Mouse (Mus musculus) embryo, embryonic 10 days (tissue): ENCODE measurements around the gene Rtn4r.
"Not testable (repeated sequence)": the region's sequence is repeated elsewhere in the genome, so short reads cannot be mapped to it uniquely, and the experiment has no call there.

Experiments
- DNase-seq: peaks from one replicate; pipeline ENCODE4 v3.0.0-alpha.2; 2015; ENCODE audit warnings: low spot score

Gene Rtn4r

DNA sequence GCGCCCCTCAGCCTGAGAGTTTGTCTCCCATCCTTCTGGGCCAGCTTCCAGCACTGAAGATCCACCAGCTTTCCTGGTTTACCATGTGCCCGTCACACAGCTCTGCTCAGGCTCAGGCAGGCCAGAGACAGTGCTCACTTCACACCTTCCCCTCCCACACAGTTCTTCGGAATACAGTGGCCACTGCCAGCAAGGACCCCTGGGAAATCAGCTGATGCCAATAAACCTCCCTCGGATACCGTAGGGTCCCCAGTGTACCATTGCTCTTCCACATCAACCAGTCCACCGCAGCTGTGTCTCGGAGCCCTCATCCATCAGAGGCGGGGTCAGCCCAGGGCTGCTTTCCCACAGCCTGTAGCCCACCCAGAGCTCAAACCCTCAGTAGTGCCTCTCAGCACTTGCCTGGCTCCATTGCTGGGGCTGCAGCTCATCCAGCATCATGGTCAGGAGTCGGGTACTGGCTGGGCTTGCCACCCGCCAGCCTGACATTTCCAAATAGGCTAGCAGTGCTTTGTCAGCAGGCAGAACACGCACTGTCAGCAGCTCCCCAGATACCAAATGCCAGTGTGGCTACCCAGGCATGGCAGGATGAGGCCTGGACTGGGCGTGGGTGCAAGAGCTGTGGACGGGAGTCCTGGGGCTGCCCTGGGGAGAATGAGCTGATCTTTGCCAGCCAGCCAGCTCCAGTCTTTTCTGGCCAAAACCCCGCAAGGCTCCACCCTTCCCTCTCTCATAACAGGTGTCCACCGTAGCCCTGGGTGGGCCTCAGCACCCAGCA, 67.0 kb downstream of the Rtn4r start:
- DNase-seq: peak; percentile 33

DNA sequence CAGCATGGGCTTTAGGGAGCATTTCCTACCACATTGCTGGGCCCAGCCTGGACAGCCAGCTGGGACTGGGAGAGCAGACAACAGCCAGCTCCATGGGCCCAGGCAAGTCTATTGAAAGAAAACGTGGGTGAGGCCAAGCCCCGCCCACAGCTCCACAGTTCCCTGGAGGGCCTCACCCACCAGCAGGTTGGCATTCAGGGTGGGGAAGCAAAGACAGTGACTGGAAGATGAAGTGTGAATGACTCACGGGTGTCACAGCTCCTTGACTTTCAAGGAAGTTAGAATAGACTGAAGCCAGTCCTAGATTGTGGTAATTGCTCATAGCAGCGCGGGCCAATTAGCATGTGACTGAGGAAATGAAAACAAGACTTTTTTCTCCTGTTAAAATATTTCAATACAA, 67.6 kb downstream of the Rtn4r start:
- DNase-seq: no peak

DNA sequence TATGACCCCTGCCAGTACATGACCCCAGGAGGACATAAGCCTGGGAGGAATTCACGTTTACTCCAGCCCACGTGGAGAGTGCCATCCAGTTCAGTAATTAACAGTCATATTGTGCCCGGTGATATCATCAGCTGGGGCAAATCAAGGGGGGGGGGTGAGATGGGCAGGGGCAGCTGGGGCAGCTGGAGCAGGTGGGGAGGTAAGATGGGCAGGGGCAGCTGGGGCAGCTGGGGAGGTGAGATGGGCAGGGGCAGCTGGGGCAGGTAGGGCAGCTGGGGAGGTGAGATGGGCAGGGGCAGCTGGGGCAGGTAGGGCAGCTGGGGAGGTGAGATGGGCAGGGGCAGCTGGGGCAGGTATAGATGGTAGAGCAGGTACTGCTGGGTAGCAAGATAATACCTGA, 68.1 kb downstream of the Rtn4r start:
- DNase-seq: not testable (repeated sequence)

DNA sequence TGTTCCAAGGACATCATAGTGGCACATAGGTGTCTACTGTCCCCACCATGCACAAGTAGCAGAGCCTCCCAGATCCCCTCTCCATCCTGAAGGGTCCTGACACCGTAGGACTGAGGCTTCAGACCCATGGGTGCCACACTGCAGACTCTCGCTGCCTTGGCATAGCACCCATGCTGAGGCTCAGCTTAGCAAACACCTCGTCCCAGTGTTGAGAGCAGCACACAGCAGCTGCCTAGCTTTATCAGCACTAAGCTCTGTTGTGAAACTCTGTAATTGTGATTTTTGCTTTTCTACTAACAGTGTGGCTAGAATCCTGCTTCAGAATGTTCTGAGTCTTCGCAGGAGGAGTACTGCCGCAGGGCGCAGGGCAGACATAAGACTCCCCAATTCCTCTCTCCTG, 70.4 kb downstream of the Rtn4r start:
- DNase-seq: no peak

DNA sequence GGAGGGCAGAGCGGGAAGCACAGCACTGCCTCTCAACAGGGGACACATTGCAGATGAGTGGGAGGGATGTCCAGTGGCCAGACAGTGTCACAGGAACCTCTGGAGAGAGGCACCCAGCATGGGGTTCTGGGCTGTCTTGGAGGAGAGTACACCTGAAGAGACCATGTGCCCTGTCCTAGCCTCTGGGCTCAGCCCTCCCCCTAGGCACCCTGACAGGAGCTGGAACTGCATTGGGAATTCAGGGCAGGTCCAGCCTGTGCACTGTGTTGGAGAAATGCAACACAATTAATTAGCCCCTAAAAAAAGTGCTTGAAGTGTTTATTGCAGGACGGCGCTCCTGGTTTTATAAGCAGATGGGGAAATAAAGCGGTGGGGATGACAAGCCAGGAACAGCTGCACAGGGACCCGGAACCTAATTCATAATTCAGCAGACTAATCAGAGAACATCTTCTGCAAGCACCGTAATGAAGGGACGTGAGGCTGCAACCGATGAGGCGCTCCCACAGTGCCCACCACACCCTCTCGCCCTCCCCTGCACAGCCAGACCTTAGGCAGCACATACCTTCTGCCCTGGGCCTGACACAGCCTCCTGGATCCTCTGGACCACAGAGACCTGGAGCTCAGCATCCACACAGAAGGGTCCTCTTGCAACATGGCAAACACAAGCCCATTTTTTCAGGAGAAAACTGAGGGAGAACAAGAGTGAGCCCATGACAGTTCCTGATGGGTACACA, 71.1 kb downstream of the Rtn4r start:
- DNase-seq: no peak

DNA sequence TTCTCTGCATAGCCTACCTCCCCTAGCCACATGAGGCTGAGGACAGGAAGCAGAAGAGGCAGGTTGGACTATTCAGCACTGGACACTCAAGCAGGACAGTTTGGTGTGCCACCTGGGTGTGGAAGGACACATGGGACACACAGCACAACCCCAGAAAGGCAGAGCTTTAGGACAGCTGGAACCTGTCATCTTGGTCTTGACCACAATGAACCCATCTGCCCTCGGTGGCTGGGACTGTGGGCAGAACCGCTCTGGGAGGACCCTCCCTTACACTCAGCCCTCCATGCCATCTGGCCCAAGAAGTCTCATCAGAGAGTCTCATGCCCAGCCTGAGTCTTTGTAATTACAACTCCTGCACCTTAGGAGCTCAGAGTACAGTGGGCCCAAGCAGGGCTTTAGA, 72.6 kb downstream of the Rtn4r start:
- no peak for DNase-seq

DNA sequence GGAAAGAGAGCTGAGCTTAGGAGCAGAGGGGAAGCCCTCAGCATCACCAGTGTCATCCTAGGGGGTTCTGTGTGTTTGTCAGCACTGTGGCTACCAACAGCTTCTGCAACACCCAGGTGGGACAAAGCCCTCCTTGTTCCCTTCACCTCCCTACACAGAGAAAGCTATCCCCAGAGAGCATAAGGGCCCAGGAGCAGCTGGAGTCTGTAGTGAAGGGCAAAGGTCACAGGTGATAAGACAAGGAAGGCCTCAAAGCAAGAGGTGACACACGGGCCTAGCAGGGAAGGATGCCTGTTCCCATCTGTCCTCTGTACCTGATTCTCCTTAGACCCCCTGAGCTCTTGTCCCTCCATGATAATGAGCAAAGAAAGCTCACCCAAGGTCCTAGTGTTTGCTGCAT, 74.2 kb downstream of the Rtn4r start:
- no peak for DNase-seq
